Mouse (Mus musculus): ENCODE data around the gene Eea1. TPM values are rescaled to one million over a fixed set of nuclear protein-coding genes. Genes with fewer than 3 reads are reported as not detected.

The Eea1 gene
- total RNA-seq, 1 experiment = 12.4 TPM

DNA sequence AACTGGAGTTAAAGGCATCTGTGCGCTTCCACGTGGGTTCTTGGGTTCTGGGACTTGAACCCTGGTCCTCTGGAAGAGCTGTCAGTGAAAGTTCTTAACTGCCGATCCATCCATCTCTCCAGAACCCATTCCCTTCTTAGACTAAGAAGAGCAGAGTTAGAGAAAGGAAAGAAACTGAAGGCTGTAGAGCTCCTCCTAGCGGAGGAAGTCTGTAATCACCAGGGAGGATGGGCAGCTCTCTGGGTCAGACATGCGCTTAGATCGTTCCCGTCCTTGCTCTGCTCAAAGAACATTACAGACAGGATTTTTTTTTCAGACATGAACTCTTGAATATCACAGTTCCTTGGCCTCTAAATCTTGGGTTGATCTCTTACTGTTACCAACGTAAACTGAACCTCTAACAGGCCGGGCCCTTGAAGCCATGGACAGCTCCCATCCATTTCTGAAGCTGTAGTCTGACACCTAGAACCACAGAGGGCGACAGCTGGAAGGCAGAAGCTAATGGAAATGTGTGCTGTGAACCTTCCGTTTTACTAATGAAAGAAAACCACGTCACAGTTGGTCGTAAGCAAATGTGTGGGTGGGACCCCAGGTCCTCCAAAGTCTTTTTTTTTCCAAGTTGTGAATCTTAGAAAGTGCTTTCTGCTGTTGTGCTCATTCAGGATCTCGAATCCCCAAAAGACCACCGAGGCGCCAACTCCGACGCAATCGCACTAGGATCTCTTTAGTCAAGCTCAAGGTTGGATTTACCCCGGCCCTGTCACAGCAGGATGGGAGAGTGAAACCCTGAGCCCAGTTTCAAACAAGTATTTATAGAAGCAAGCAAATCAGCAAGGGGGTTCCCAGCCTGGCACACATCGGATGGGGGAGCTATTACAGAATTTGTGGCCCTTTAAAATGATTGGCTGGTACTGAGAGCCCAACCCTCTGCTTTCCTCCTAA, 140.3 kb downstream of the Eea1 start:
- no peak overlapping the region for H3K9ac ChIP-seq (ENCODE audit: insufficient read depth, low read depth, low read length, poor library complexity, severe bottlenecking)
- no peaks in the 10 kb centered on the region for H3K36me3 ChIP-seq (ENCODE audit: control insufficient read depth, insufficient read depth, low read length, poor library complexity, severe bottlenecking)
- H3K27ac ChIP-seq (ENCODE audit: insufficient read depth, low read depth, low read length, poor library complexity, severe bottlenecking) = no peak overlapping the region
- H3K4me1 ChIP-seq (ENCODE audit: control insufficient read depth in 2 of 2, insufficient read depth in 2 of 2, low read length in 2 of 2, poor library complexity in 1 of 2) = peaks cover 0 to 6% of the 10 kb centered on the region in 2 experiments; a peak in 3 of 4 replicates
- DNase-seq (ENCODE audit: low read depth, low spot score) = peak; percentile 59
- in situ Hi-C loops (cut with MboI; ENCODE audit: low sequenced_read_pairs in 2 of 2, unreplicated experiment in 2 of 2) = loop anchor here in 1 of 2 experiments (25.0 kb wide), 1 partner anchor 543 kb away; no protein-coding TSS in a partner anchor
- H3K4me3 ChIP-seq (ENCODE audit: insufficient read depth in 1 of 2, low read depth in 1 of 2, low read length in 2 of 2, poor library complexity in 1 of 2, severe bottlenecking in 1 of 2) = peak overlapping the region; percentile 7 to 48; a peak in 3 of 4 replicates
- TF ChIP-seq ZC3H11A (IDR thresholded peaks at IDR 0.05; ENCODE audit: borderline replicate concordance, low read depth, low read length) = 0 out of 2 replicates have a peak, but pooled peaks have one; percentile 36
- no peak for TF ChIP-seq ZNF384 (IDR thresholded peaks at IDR 0.05; ENCODE audit: low read depth, low read length)
- H3K9me3 ChIP-seq (ENCODE audit: control insufficient read depth, insufficient read depth, low read depth, low read length) = no peaks in the 10 kb centered on the region

DNA sequence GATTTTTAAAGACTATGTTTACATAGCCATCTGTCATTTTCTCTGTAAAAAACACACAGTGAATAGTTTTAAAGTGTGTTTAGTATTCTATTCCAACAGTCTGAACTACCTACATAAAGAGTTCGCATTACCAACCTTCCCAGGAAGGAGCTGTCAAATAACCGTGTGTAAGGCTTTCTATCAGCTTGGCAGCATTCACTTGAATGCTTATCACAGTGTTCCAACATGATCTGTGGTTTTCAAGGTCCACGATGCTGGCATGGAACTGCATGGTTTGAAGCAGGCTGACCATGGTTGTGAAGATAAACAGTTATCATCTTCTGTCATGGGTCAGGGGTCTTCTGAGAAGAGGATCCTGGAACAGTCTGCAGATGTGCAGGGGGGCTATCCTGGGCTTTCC, 141.8 kb downstream of the Eea1 start:
- TF ChIP-seq HCFC1 (IDR thresholded peaks at IDR 0.05; ENCODE audit: borderline replicate concordance, insufficient read depth, low read length) = no peak
- no peak for TF ChIP-seq ZNF384 (IDR thresholded peaks at IDR 0.05; ENCODE audit: low read depth, low read length)
- no peak for TF ChIP-seq ZC3H11A (IDR thresholded peaks at IDR 0.05; ENCODE audit: borderline replicate concordance, low read depth, low read length)
- no peak for TF ChIP-seq CHD2 (IDR thresholded peaks at IDR 0.05; ENCODE audit: low read depth, low read length)
- TF ChIP-seq MAFK (IDR thresholded peaks at IDR 0.05; ENCODE audit: insufficient read depth, low read depth, low read length) = no peak
- DNase-seq (ENCODE audit: low read depth, low spot score) = no peak
- Histone ChIP-seq H3K9me3 (ENCODE audit: control insufficient read depth, insufficient read depth, low read depth, low read length) (no peaks in the 10 kb centered on the region), H3K36me3 (ENCODE audit: control insufficient read depth, insufficient read depth, low read length, poor library complexity, severe bottlenecking) (no peaks in the 10 kb centered on the region), H3K4me3 (ENCODE audit: insufficient read depth in 1 of 2, low read depth in 1 of 2, low read length in 2 of 2, poor library complexity in 1 of 2, severe bottlenecking in 1 of 2) (no peak overlapping the region), H3K4me1 (ENCODE audit: control insufficient read depth in 2 of 2, insufficient read depth in 2 of 2, low read length in 2 of 2, poor library complexity in 1 of 2) (no peaks in the 10 kb centered on the region), H3K9ac (ENCODE audit: insufficient read depth, low read depth, low read length, poor library complexity, severe bottlenecking) (no peak overlapping the region), H3K27ac (ENCODE audit: insufficient read depth, low read depth, low read length, poor library complexity, severe bottlenecking) (no peak overlapping the region)
- in situ Hi-C loops (cut with MboI; ENCODE audit: low sequenced_read_pairs in 2 of 2, unreplicated experiment in 2 of 2) = loop anchor here in 1 of 2 experiments (25.0 kb wide), 1 partner anchor 545 kb away; no protein-coding TSS in a partner anchor

DNA sequence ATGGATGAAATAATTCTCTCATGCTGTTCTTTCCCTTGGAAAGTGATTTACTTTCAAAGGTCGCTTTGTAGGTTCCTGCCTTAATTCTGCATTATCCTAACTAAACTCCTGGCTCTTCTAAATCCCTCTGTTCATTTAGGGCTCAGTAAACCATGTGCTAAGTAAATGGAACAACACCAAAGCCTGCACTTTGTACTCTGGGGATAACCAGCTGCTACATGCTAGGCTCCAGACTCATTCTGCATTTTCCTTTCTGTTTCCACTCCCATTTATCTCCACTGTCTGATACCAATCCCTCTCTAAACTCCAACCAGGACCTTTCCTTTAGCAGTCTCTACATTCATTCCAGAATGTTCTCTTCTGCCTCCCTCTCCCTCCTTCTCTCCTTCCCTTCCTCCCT, 149.3 kb downstream of the Eea1 start:
- in situ Hi-C loops (cut with MboI; ENCODE audit: low sequenced_read_pairs in 2 of 2, unreplicated experiment in 2 of 2) = loop anchor here in 1 of 2 experiments (25.0 kb wide), 1 partner anchor 552 kb away; no protein-coding TSS in a partner anchor
- Histone ChIP-seq H3K9ac (ENCODE audit: insufficient read depth, low read depth, low read length, poor library complexity, severe bottlenecking) (no peak overlapping the region), H3K27ac (ENCODE audit: insufficient read depth, low read depth, low read length, poor library complexity, severe bottlenecking) (no peak overlapping the region), H3K9me3 (ENCODE audit: control insufficient read depth, insufficient read depth, low read depth, low read length) (no peaks in the 10 kb centered on the region), H3K4me3 (ENCODE audit: insufficient read depth in 1 of 2, low read depth in 1 of 2, low read length in 2 of 2, poor library complexity in 1 of 2, severe bottlenecking in 1 of 2) (no peak overlapping the region), H3K4me1 (ENCODE audit: control insufficient read depth in 2 of 2, insufficient read depth in 2 of 2, low read length in 2 of 2, poor library complexity in 1 of 2) (no peaks in the 10 kb centered on the region), H3K36me3 (ENCODE audit: control insufficient read depth, insufficient read depth, low read length, poor library complexity, severe bottlenecking) (no peaks in the 10 kb centered on the region)
- DNase-seq (ENCODE audit: low read depth, low spot score) = no peak
- TF ChIP-seq HCFC1 (IDR thresholded peaks at IDR 0.05; ENCODE audit: borderline replicate concordance, insufficient read depth, low read length) = no peak
- TF ChIP-seq MAFK (IDR thresholded peaks at IDR 0.05; ENCODE audit: insufficient read depth, low read depth, low read length) = no peak
- no peak for TF ChIP-seq ZC3H11A (IDR thresholded peaks at IDR 0.05; ENCODE audit: borderline replicate concordance, low read depth, low read length)
- TF ChIP-seq ZNF384 (IDR thresholded peaks at IDR 0.05; ENCODE audit: low read depth, low read length) = no peak
- TF ChIP-seq CHD2 (IDR thresholded peaks at IDR 0.05; ENCODE audit: low read depth, low read length) = no peak

DNA sequence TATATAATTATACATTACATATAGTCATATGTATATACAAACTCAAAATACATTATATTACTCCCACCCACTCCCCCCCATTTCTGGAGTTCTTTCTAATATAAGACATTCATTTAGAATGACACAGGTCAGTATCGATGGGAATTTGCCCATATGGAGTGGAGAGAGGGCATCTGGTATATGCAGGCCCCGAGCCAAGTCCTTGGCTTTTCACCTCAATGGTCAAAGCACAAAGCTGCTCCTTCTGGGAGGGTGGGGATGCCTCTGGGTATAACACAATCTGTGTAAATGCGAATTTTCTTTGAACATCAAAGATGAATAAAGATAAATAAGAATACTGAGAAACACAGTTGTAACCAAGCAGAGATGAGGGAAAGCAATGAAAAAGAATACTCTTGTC, 149.9 kb downstream of the Eea1 start:
- DNase-seq (ENCODE audit: low read depth, low spot score) = no peak
- no peaks in the 10 kb centered on the region for H3K9me3 ChIP-seq (ENCODE audit: control insufficient read depth, insufficient read depth, low read depth, low read length)
- H3K4me3 ChIP-seq (ENCODE audit: insufficient read depth in 1 of 2, low read depth in 1 of 2, low read length in 2 of 2, poor library complexity in 1 of 2, severe bottlenecking in 1 of 2) = no peak overlapping the region
- no peak overlapping the region for H3K27ac ChIP-seq (ENCODE audit: insufficient read depth, low read depth, low read length, poor library complexity, severe bottlenecking)
- TF ChIP-seq MAFK (IDR thresholded peaks at IDR 0.05; ENCODE audit: insufficient read depth, low read depth, low read length) = no peak
- no peak for TF ChIP-seq ZNF384 (IDR thresholded peaks at IDR 0.05; ENCODE audit: low read depth, low read length)
- no peak for TF ChIP-seq HCFC1 (IDR thresholded peaks at IDR 0.05; ENCODE audit: borderline replicate concordance, insufficient read depth, low read length)
- TF ChIP-seq ZC3H11A (IDR thresholded peaks at IDR 0.05; ENCODE audit: borderline replicate concordance, low read depth, low read length) = no peak
- TF ChIP-seq CHD2 (IDR thresholded peaks at IDR 0.05; ENCODE audit: low read depth, low read length) = no peak
- H3K4me1 ChIP-seq (ENCODE audit: control insufficient read depth in 2 of 2, insufficient read depth in 2 of 2, low read length in 2 of 2, poor library complexity in 1 of 2) = no peaks in the 10 kb centered on the region
- no peaks in the 10 kb centered on the region for H3K36me3 ChIP-seq (ENCODE audit: control insufficient read depth, insufficient read depth, low read length, poor library complexity, severe bottlenecking)
- H3K9ac ChIP-seq (ENCODE audit: insufficient read depth, low read depth, low read length, poor library complexity, severe bottlenecking) = no peak overlapping the region
- in situ Hi-C loops (cut with MboI; ENCODE audit: low sequenced_read_pairs in 2 of 2, unreplicated experiment in 2 of 2) = loop anchor here in 1 of 2 experiments (25.0 kb wide), 1 partner anchor 553 kb away; no protein-coding TSS in a partner anchor

All from ES-E14 (cell line).